Mouse (Mus musculus): Measurements from ENCODE around the gene Frmpd2. TPM values are rescaled to one million over a fixed set of nuclear protein-coding genes. Genes with fewer than 3 reads are reported as not detected.

Frmpd2 gene
- polyA plus RNA-seq, 1 experiment from 2014 or later = 0.81 TPM

GRCm38 (mm10) chr14:33447027-33447569 is 24.4 kb upstream of the Frmpd2 start, which contains the start of gene Mapk8:
Gene Mapk8 (minus strand): TSS chr14:33447158.
- Histone ChIP-seq H3K36me3 (ENCODE audit: insufficient read depth, low read length) (no peaks in the 10 kb centered on the region), H3K27ac (ENCODE audit: low read length) (peak within 1 kb of the TSS; percentile 84), H3K4me2 (replicated peaks; ENCODE audit: low read depth, low read length) (peak within 1 kb of the TSS; percentile 77), H3K9ac (replicated peaks; ENCODE audit: low read depth) (peak within 1 kb of the TSS; percentile 69), H3K4me1 (ENCODE audit: insufficient read depth, low read depth, low read length) (no peaks in the 10 kb centered on the region; the same call in 1 of the 2 replicates), H3K4me3 (ENCODE audit: low read depth, low read length) (peak within 1 kb of the TSS; percentile 94), H3K9me3 (ENCODE audit: low read length) (no peaks in the 10 kb centered on the region), H3K27me3 (replicated peaks; ENCODE audit: insufficient read depth, low read length) (no peaks in the 10 kb centered on the region)
- peak; percentile 97 for DNase-seq (ENCODE audit: low spot score)
- WGBS = 2% methylated on average over 32 of the region's 70 CpGs
- no peak for TF ChIP-seq EP300 (IDR thresholded peaks at IDR 0.05)
- peak; percentile 51 for TF ChIP-seq CTCF (IDR thresholded peaks at IDR 0.05)
- ATAC-seq = peak; percentile 99

- 76% methylated on average over 4 of the region's 4 CpGs for WGBS
- ATAC-seq (no peak), DNase-seq (ENCODE audit: low spot score) (no peak)
- Histone ChIP-seq H3K4me2 (replicated peaks; ENCODE audit: low read depth, low read length) (no peak overlapping the region), H3K9ac (replicated peaks; ENCODE audit: low read depth) (no peak overlapping the region), H3K9me3 (ENCODE audit: low read length) (no peaks in the 10 kb centered on the region), H3K27ac (ENCODE audit: low read length) (no peak overlapping the region), H3K36me3 (ENCODE audit: insufficient read depth, low read length) (no peaks in the 10 kb centered on the region), H3K4me3 (ENCODE audit: low read depth, low read length) (no peak overlapping the region), H3K4me1 (ENCODE audit: insufficient read depth, low read depth, low read length) (no peaks in the 10 kb centered on the region; the same call in 1 of the 2 replicates), H3K27me3 (replicated peaks; ENCODE audit: insufficient read depth, low read length) (no peaks in the 10 kb centered on the region)
- no peak for TF ChIP-seq CTCF (IDR thresholded peaks at IDR 0.05)
- no peak for TF ChIP-seq EP300 (IDR thresholded peaks at IDR 0.05)
Measured at GRCm38 (mm10) chr14:33448276-33448675, 23.2 kb upstream of the Frmpd2 start.

- Histone ChIP-seq H3K9ac (replicated peaks; ENCODE audit: low read depth) (no peak overlapping the region), H3K4me3 (ENCODE audit: low read depth, low read length) (no peak overlapping the region), H3K4me1 (ENCODE audit: insufficient read depth, low read depth, low read length) (no peaks in the 10 kb centered on the region), H3K27me3 (replicated peaks; ENCODE audit: insufficient read depth, low read length) (no peaks in the 10 kb centered on the region), H3K36me3 (ENCODE audit: insufficient read depth, low read length) (no peaks in the 10 kb centered on the region), H3K9me3 (ENCODE audit: low read length) (no peaks in the 10 kb centered on the region), H3K27ac (ENCODE audit: low read length) (no peak overlapping the region), H3K4me2 (replicated peaks; ENCODE audit: low read depth, low read length) (no peak overlapping the region)
- no peak for DNase-seq (ENCODE audit: low spot score)
- 81% methylated on average over 2 of the region's 2 CpGs for WGBS
- ATAC-seq = no peak
- TF ChIP-seq CTCF (IDR thresholded peaks at IDR 0.05) = no peak
- no peak for TF ChIP-seq EP300 (IDR thresholded peaks at IDR 0.05)
Measured at GRCm38 (mm10) chr14:33449296-33449840, 22.1 kb upstream of the Frmpd2 start.

GRCm38 (mm10) chr14:33450331-33450730 is 21.2 kb upstream of the Frmpd2 start:
- Histone ChIP-seq H3K4me2 (replicated peaks; ENCODE audit: low read depth, low read length) (no peak overlapping the region), H3K9ac (replicated peaks; ENCODE audit: low read depth) (no peak overlapping the region), H3K27ac (ENCODE audit: low read length) (no peak overlapping the region), H3K4me3 (ENCODE audit: low read depth, low read length) (no peak overlapping the region), H3K4me1 (ENCODE audit: insufficient read depth, low read depth, low read length) (no peaks in the 10 kb centered on the region), H3K36me3 (ENCODE audit: insufficient read depth, low read length) (no peaks in the 10 kb centered on the region), H3K9me3 (ENCODE audit: low read length) (no peaks in the 10 kb centered on the region), H3K27me3 (replicated peaks; ENCODE audit: insufficient read depth, low read length) (no peaks in the 10 kb centered on the region)
- ATAC-seq (no peak), DNase-seq (ENCODE audit: low spot score) (no peak)
- TF ChIP-seq CTCF (IDR thresholded peaks at IDR 0.05) = no peak
- no peak for TF ChIP-seq EP300 (IDR thresholded peaks at IDR 0.05)

GRCm38 (mm10) chr14:33463658-33464057 is 7.8 kb upstream of the Frmpd2 start:
- no peak for ATAC-seq
- 65% methylated on average over 3 of the region's 3 CpGs for WGBS
- Histone ChIP-seq H3K4me3 (ENCODE audit: low read depth, low read length) (no peak overlapping the region), H3K4me1 (ENCODE audit: insufficient read depth, low read depth, low read length) (no peaks in the 10 kb centered on the region), H3K9me3 (ENCODE audit: low read length) (no peaks in the 10 kb centered on the region), H3K27ac (ENCODE audit: low read length) (no peak overlapping the region), H3K9ac (replicated peaks; ENCODE audit: low read depth) (no peak overlapping the region), H3K36me3 (ENCODE audit: insufficient read depth, low read length) (no peaks in the 10 kb centered on the region), H3K27me3 (replicated peaks; ENCODE audit: insufficient read depth, low read length) (no peaks in the 10 kb centered on the region), H3K4me2 (replicated peaks; ENCODE audit: low read depth, low read length) (no peak overlapping the region)
- TF ChIP-seq EP300 (IDR thresholded peaks at IDR 0.05) (no peak), CTCF (IDR thresholded peaks at IDR 0.05) (no peak)
- DNase-seq (ENCODE audit: low spot score) = no peak

GRCm38 (mm10) chr14:33467766-33468165 is 3.7 kb upstream of the Frmpd2 start:
- no peak for DNase-seq (ENCODE audit: low spot score)

More at GRCm38 (mm10) chr14:33467766-33468165, 3.7 kb upstream of the Frmpd2 start:
- WGBS = 65% methylated on average over 6 of the region's 6 CpGs
- H3K4me1 ChIP-seq (ENCODE audit: insufficient read depth, low read depth, low read length) = no peaks in the 10 kb centered on the region
- H3K9ac ChIP-seq (replicated peaks; ENCODE audit: low read depth) = no peak overlapping the region
- no peaks in the 10 kb centered on the region for H3K36me3 ChIP-seq (ENCODE audit: insufficient read depth, low read length)
- no peaks in the 10 kb centered on the region for H3K9me3 ChIP-seq (ENCODE audit: low read length)
- ATAC-seq = no peak
- H3K4me3 ChIP-seq (ENCODE audit: low read depth, low read length) = no peak overlapping the region
- TF ChIP-seq EP300 (IDR thresholded peaks at IDR 0.05) = no peak
- no peak for TF ChIP-seq CTCF (IDR thresholded peaks at IDR 0.05)
- no peaks in the 10 kb centered on the region for H3K27me3 ChIP-seq (replicated peaks; ENCODE audit: insufficient read depth, low read length)
- no peak overlapping the region for H3K27ac ChIP-seq (ENCODE audit: low read length)
- H3K4me2 ChIP-seq (replicated peaks; ENCODE audit: low read depth, low read length) = no peak overlapping the region
